Mouse (Mus musculus) brown adipose tissue, adult 24 weeks (tissue): ENCODE results near the gene Mroh2a. TPM values are rescaled to one million over a fixed set of nuclear protein-coding genes. Genes with fewer than 3 reads are reported as not detected.
A peak's percentile ranks its signal among the peaks of the same experiment; 100 is the strongest.

Experiments used
- H3K27ac ChIP-seq: fragments of 200-500 bp; replicated peaks from 2 replicates; pipeline ENCODE4 v1.5.1; 2012; ENCODE audit warnings: low read depth, mild to moderate bottlenecking, low read length
- H3K4me1 ChIP-seq: fragments of 200-500 bp; 2 replicates; pipeline ENCODE4 v1.6.1; 2012; ENCODE audit warnings: low read length, mixed read lengths; ENCODE audit not compliant: control insufficient read depth, insufficient read depth, insufficient read length
- H3K4me3 ChIP-seq: fragments of 200-500 bp; 2 replicates; pipeline ENCODE4 v1.5.1; 2012; ENCODE audit warnings: low read depth, mild to moderate bottlenecking, low read length, moderate library complexity; ENCODE audit not compliant: insufficient read depth
- polyA plus RNA-seq: library from polyadenylated mRNA; stranded (reverse); fragments of >200 nt; gene quantifications from 2 replicates; pipeline ENCODE4 v1.2.4, GENCODE M21; 2012; ENCODE audit not compliant: missing spikeins, insufficient read depth, insufficient read length

Mroh2a gene
- polyA plus RNA-seq, 1 experiment = not detected

DNA sequence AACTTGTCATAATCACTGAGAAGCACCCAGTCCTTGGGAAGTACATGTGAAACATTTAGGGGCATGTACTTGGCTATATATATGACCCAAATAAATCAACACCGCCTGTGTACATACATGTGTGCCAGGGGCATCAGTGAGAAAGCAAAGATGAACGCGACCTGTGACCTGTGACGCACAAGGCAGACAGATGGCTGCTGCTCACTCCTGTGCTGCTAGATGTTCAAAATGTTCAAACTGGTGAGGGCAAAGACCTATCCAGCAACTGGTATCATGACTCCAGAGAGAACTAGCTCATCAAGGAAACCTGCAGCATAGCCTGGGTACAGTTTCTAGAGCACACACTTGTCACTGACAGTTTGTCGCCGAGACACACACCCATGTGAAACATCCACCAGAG, 40.7 kb downstream of the Mroh2a start:
- Histone ChIP-seq H3K27ac (no peak overlapping the region), H3K4me3 (no peak overlapping the region), H3K4me1 (no peaks in the 10 kb centered on the region)

DNA sequence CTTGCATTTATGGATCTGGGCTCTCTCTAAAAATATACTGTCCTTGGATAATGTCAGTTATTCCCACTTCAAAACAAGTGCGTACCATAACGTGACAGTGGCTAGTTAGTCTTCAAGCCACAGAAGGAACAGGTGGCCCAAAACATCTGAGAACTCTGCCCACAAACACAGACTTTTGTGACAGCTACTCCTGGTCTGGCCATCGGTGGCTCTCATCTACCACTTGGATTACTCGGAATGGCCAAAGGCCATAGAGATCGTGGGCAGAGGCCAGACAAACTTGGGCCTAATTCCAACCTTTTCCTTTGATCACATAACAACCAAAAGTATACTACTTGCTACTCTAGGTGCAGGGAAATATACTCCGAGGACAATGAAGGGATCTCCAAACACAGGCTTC, 41.3 kb downstream of the Mroh2a start:
- Histone ChIP-seq H3K4me1 (no peaks in the 10 kb centered on the region), H3K4me3 (no peak overlapping the region), H3K27ac (no peak overlapping the region)

DNA sequence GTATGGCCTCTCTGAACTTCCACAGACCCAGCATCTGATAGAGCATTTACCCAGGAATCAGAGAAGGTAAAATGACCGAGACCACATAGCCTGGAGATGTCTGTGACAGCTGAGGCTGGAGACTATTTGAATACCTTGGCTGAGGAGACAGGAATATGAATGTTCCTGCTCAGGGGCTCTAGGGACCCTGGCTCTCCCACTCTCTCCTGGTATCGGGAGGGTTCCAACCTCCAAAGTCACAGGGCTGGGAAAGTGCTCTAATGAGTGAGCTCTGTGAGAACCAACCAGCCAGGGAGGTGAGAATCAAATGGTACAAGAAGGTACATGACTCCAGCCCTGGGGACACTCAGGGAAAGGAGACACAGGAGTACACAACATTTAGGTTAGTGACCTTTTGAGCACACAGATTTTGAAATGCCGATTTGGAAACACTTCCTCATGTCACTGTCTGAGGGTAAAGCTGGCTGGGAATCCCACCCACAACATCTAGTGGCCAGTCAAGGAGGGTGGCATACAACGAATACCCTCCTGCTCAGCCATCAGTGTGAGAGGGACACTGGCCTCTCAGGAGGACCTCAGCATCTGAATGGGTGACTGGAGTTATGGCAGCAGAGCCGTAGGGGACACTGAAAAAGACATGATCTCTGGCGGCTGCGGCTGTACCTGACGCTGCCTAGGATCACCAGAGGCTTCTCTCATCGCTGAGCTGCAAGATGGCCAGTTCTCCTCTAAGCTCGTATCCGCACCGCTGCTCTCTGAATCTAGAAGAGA, 42.9 kb downstream of the Mroh2a start:
- H3K4me1 ChIP-seq = no peaks in the 10 kb centered on the region
- H3K27ac ChIP-seq = no peak overlapping the region
- H3K4me3 ChIP-seq = no peak overlapping the region

DNA sequence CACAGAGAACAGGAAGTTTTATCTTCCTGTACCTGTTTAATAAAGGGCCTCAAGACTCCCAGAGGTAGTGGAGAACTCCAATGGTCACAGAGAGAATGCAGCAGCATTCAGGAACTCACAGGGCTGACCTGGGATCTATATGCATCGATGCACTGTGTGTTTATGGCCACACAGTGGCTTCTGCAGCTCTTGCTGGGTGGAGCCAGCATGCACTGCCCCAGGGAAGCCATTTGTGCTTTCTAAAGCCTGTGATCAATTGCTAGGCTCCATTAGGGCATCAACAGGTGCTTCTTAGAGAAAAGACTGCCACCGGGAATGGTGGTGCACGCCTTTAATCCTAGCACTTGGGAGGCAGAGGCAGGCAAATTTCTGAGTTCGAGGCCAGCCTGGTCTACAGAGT, 46.1 kb downstream of the Mroh2a start:
- Histone ChIP-seq H3K4me1 (peaks cover 6% of the 10 kb centered on the region; the same call in 1 of the 2 replicates), H3K27ac (no peak overlapping the region), H3K4me3 (no peak overlapping the region)

DNA sequence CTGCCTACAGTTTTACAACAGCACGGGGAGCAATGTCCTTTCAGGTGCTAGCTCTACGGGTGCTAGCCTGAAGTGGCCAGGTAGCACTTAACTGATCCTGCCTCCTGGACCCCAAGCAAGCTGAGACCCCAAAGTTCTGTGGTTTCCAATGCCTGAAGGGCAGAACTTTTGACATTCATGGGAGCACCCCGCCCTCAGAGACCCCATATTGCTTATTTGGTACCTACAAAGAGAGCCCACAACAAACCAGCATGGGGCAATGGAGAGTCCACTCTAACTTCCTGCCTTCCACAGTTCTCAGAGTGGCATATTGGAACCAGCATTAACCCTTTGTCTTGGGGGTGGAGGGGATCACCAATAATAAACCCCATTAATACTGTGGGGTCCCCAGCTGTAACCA, 46.5 kb downstream of the Mroh2a start:
- Histone ChIP-seq H3K4me3 (no peak overlapping the region), H3K4me1 (peaks cover 9% of the 10 kb centered on the region; the same call in 1 of the 2 replicates), H3K27ac (no peak overlapping the region)

DNA sequence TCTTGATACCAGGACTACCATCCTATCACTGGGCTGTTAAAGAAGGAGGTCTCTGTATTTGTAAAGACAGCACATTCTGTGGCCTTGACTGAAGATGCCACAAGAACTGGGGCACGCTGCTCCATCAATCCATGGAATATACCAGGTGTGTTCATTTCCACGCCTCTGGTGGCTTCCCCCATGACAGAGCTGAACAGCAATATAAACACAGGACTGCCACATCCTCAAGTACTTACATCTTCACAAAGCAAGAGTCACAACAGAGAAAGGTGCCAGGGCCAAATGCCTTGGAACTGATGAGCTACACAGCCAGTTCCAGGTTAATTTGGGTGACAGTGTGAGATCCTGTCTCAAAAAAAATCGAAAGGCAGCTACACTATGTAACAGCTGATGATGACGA, 47.0 kb downstream of the Mroh2a start:
- Histone ChIP-seq H3K27ac (no peak overlapping the region), H3K4me1 (peaks cover 9% of the 10 kb centered on the region; the same call in 1 of the 2 replicates), H3K4me3 (no peak overlapping the region)

DNA sequence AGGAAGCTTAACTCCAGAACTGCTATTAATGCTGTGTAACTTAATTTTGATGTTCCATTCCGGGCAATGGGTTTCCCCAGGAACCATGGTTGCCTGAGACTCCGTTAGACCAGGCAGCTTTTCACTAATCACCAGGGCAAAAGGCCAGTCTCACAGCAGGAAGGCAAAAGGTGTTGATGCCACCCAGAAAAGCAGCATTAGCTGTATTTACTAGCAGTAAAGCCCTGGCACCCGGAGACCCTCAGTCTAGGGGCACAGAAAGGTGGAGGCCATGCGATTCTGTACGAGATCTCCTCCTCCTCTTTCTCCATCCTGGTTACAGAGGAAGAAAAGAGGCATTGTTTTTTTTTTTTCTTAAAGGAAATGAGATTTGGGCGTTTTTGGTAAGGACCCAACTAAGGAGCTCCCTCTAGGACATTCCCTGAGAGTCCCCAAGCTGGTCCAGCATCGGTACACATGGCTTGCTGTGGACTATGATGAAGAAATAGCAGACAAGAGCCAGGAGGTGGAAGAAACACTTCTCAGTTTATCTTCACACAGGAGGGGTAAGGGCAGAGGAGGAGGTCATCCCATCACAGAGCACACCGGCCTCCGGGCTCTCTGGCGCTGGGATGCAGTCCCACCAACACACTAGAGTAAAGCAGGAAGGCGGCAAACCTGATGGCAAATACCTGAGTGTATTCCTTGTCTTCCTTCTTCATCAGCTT, 47.7 kb downstream of the Mroh2a start:
- Histone ChIP-seq H3K27ac (no peak overlapping the region), H3K4me1 (peaks cover 9% of the 10 kb centered on the region; the same call in 1 of the 2 replicates), H3K4me3 (no peak overlapping the region)

DNA sequence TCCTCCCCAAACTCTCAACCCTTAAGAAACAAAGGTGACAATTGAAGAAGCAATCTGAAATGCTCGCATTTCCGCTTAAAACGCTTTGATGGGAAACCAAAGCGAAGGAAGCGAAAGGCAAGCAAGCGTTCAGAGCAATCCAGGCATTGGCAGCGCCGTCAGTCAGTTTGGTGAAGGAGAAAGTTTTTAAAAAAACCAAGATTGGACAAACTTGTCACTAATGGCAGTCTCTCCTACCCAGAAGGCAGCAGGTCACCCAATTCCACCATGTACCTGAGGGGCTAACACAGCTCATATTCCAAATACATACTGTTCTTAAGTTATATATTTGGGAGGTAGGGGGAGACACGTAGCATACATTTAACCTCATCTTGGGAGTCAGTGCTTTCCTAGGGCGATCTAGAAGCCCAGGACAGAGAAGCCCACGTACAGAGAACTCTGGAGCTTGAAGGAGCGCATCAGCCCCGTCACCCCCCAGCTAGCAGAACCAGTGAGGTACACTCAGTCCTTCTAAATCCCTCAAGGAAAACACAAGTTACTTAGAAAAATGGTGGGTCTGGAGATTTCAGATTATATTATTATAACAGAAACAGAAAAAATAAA, 48.4 kb downstream of the Mroh2a start:
- H3K4me1 ChIP-seq = peaks cover 9% of the 10 kb centered on the region; the same call in 1 of the 2 replicates
- H3K27ac ChIP-seq = no peak overlapping the region
- no peak overlapping the region for H3K4me3 ChIP-seq

DNA sequence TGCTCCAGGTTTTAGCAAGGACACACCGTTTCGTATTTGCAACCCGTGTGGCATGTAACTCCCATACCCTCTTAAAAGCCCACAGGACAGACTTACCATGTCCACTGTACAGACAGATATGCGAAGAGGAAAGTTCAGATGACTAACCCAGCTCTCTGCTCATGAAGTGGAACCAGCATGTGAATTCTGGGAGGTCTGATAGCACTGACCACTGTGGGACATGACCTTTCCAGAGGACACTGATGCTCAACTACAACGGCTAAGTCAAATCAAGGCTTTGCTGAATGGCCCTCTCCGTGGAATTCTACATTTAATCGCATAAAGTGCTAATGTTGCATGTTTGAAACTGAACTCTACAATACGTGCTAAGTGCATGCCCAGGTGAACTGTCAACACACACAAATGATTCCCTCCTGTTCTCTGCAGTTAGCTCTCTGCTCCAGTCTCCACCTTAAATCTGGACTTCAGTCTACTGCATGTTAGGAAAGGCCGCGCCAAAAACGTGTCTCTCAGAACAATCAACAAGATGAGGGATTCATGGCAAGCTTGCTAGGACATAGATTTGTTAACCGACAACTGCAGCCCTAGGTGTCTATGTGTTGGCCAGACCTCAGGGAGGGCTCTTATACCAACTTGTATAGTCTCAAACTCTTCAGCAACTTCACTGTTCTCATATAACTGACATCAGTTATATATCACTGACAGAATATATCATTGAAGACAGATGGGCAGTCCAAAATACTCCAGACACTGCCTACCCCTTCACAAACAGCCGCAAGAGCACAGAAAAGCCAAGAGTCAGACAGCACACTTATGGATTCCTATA, 49.1 kb downstream of the Mroh2a start:
- Histone ChIP-seq H3K4me1 (peaks cover 9% of the 10 kb centered on the region; the same call in 1 of the 2 replicates), H3K27ac (no peak overlapping the region), H3K4me3 (peak overlapping the region; percentile 61)

DNA sequence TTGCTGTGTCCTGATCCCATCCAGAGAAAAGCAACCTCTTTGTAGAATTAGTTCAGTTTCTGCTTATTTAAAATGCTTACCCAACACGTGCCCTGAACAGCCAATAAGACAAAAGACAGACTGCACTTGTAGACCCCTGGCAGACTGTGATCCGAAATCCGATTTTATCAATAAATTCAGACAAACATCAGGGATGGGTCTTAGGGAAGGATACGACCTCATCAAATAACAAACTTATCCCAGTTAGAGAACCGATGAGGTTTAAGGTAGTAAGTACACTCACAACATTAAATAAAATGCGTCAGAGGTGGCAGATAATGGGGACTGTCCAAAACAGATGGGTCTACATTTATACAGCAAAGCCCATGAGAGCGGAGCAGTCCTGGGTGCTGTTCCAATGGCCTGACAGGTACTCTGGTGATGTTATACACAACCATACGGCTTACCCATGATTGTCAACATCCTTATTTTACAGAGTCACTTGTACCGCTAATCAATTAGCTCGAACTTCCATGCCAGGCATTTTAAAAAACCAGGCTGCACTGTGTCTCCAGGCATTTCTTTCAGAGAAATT, 49.8 kb downstream of the Mroh2a start:
- peak overlapping the region; percentile 14; the same call in 1 of the 2 replicates for H3K27ac ChIP-seq
- H3K4me3 ChIP-seq = peak overlapping the region; percentile 61
- peaks cover 9% of the 10 kb centered on the region; the same call in 1 of the 2 replicates for H3K4me1 ChIP-seq

DNA sequence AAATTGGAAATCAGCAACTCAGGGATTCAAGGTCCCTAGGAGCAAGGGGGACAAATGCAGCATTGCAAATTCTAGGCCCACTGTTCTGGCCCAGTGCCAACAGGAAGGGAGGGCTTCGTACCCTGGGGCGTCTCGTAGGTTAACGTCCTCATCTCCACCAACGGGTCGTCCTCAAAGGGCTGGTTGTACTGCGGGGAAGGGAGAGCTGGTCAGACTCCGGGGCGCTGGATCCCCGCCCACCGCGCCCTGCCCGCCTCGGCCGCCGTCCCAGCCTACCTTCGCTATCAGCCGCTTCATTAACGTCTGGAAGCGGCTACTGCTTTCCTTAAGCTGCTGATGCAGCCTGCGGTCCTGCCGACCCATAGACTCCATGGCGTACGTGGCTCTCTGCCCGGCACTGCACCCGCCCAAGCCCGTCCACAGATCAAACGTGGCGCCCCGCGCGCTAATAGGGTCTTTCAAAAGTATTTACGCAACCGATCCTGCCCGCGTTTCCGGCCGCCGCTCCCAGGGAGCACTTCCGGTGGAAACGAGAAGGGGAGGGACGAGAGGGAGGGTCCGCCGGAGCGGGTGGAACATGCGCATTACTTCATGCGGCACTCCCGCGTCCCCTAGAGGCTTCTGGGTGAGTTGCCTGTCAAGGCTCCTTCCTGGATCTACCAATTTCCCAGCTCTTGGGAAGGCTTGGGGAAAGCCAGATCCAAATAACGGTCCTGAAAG, 50.5 kb downstream of the Mroh2a start, which contains the start of the genes Hjurp and Trpm8:
Gene Hjurp, minus strand, starts transcription at position 536 of the 720 bp plus-strand sequence.
Gene Trpm8, plus strand, starts transcription at position 564 of the 720 bp plus-strand sequence.
- Histone ChIP-seq H3K4me1 (peaks cover 9% of the 10 kb centered on the region; the same call in 1 of the 2 replicates), H3K4me3 (peak within 1 kb of the TSS; percentile 61), H3K27ac (peak within 1 kb of the TSS; percentile 14)

DNA sequence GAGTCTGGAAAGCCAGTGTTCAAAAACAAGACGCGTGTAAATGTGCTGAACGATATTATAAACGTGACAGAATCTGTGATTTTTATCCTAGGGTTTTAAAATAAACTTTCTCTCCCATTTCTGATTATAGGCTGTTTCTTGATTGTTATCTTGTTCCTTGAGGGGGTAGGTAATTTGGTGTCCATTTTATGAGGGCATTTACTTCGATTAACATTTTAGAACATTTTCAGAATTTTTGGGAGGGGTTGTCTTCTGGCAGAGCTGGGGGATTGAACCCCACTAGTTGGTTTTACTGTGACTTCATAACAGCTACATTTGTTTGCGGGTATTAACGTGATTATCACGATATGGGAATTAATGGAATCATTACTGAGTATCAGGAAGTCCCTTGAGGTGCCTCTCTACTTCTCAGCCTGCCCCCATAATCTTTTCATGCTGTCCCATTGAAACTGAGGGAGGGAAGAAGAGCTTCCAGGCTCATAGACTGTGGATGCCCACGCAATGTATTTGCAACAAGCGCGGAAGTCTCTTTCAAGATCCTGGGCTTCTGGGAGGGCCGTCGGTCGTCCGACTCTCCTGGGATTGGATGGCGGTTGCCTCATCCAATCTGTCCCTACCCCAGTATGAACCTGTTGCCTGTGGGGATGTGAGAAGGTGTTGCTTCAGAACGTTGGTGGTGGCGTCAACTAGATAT, 51.2 kb downstream of the Mroh2a start:
- Histone ChIP-seq H3K27ac (0 out of 2 replicates have a peak overlapping the region, but pooled peaks have one; percentile 4), H3K4me3 (peak overlapping the region; percentile 61), H3K4me1 (peaks cover 9% of the 10 kb centered on the region; the same call in 1 of the 2 replicates)
